Mouse (Mus musculus): Measurements from ENCODE around the gene Atg4c. TPM values are rescaled to one million over a fixed set of nuclear protein-coding genes. Genes with fewer than 3 reads are reported as not detected.
A peak's percentile ranks its signal among the peaks of the same experiment; 100 is the strongest.

Atg4c gene
- polyA plus RNA-seq, 1 experiment from 2014 or later, result 18.5 TPM

- peaks cover 8% of the 10 kb centered on the region; the same call in 1 of the 2 replicates for H3K36me3 ChIP-seq
- peaks cover 5% of the 10 kb centered on the region; the same call in 1 of the 2 replicates for H3K9me3 ChIP-seq
- no peak overlapping the region for H3K4me3 ChIP-seq
- H3K27ac ChIP-seq, result no peak overlapping the region
- no peaks in the 10 kb centered on the region for H3K27me3 ChIP-seq
- H3K4me1 ChIP-seq, result no peaks in the 10 kb centered on the region
- WGBS, result 64% methylated on average over 7 of the region's 7 CpGs
- H3K9ac ChIP-seq, result no peak overlapping the region
- no peak for ATAC-seq (ENCODE audit: low FRiP score, low read depth)
- H3K4me2 ChIP-seq (replicated peaks), result no peak overlapping the region
These were observed 80.2 kb downstream of the Atg4c start for GRCm38 (mm10) chr4:99273979-99274378.

GRCm38 (mm10) chr4:99278876-99279275 lies 85.1 kb downstream of the Atg4c start:
- Histone ChIP-seq H3K27me3 (no peaks in the 10 kb centered on the region), H3K36me3 (no peaks in the 10 kb centered on the region), H3K27ac (no peak overlapping the region), H3K4me3 (no peak overlapping the region), H3K4me2 (replicated peaks) (no peak overlapping the region), H3K4me1 (no peaks in the 10 kb centered on the region), H3K9ac (no peak overlapping the region), H3K9me3 (no peaks in the 10 kb centered on the region; the same call in 1 of the 2 replicates)
- no peak for ATAC-seq (ENCODE audit: low FRiP score, low read depth)
- 87% methylated on average over 7 of the region's 7 CpGs for WGBS

- 82% methylated on average over 7 of the region's 7 CpGs for WGBS
- Histone ChIP-seq H3K36me3 (no peaks in the 10 kb centered on the region), H3K4me3 (no peak overlapping the region), H3K4me1 (no peaks in the 10 kb centered on the region), H3K4me2 (replicated peaks) (no peak overlapping the region), H3K9me3 (no peaks in the 10 kb centered on the region), H3K27ac (no peak overlapping the region), H3K9ac (no peak overlapping the region), H3K27me3 (no peaks in the 10 kb centered on the region)
- ATAC-seq (ENCODE audit: low FRiP score, low read depth), result no peak
These were observed 88.0 kb downstream of the Atg4c start for GRCm38 (mm10) chr4:99281711-99282110.

GRCm38 (mm10) chr4:99289286-99289685 lies 95.6 kb downstream of the Atg4c start:
- Histone ChIP-seq H3K27ac (no peak overlapping the region), H3K9ac (no peak overlapping the region)
- 87% methylated on average over 10 of the region's 10 CpGs for WGBS

GRCm38 (mm10) chr4:99298676-99299075 lies 104.9 kb downstream of the Atg4c start:
- ATAC-seq (ENCODE audit: low FRiP score, low read depth), result no peak
- Histone ChIP-seq H3K27ac (no peak overlapping the region), H3K9me3 (0 out of 2 replicates have a peak, but pooled peaks cover 8% of the 10 kb centered on the region), H3K36me3 (no peaks in the 10 kb centered on the region), H3K4me2 (replicated peaks) (no peak overlapping the region), H3K4me1 (peaks cover 25% of the 10 kb centered on the region), H3K9ac (no peak overlapping the region), H3K4me3 (no peak overlapping the region), H3K27me3 (peaks cover 30% of the 10 kb centered on the region)
- 15% methylated on average over 4 of the region's 4 CpGs for WGBS

More at GRCm38 (mm10) chr4:99289286-99289685, 95.6 kb downstream of the Atg4c start:
- Histone ChIP-seq H3K9me3 (no peaks in the 10 kb centered on the region), H3K4me2 (replicated peaks) (no peak overlapping the region), H3K4me3 (no peak overlapping the region), H3K4me1 (peaks cover 1% of the 10 kb centered on the region; the same call in 1 of the 2 replicates), H3K27me3 (peaks cover 17% of the 10 kb centered on the region; the same call in 1 of the 2 replicates), H3K36me3 (no peaks in the 10 kb centered on the region)
- ATAC-seq (ENCODE audit: low FRiP score, low read depth), result no peak

- peak overlapping the region; percentile 22; the same call in 1 of the 2 replicates for H3K27ac ChIP-seq
- H3K4me2 ChIP-seq (replicated peaks), result no peak overlapping the region
- H3K4me1 ChIP-seq, result peaks cover 6% of the 10 kb centered on the region
- H3K36me3 ChIP-seq, result no peaks in the 10 kb centered on the region
- H3K9me3 ChIP-seq, result 0 out of 2 replicates have a peak, but pooled peaks cover 8% of the 10 kb centered on the region
- WGBS, result 83% methylated on average over 13 of the region's 13 CpGs
- H3K9ac ChIP-seq, result no peak overlapping the region
- ATAC-seq (ENCODE audit: low FRiP score, low read depth), result no peak; the same call in 1 of the 2 replicates
- no peak overlapping the region for H3K4me3 ChIP-seq
- H3K27me3 ChIP-seq, result peaks cover 17% of the 10 kb centered on the region; the same call in 1 of the 2 replicates
These were observed 111.1 kb downstream of the Atg4c start for GRCm38 (mm10) chr4:99304793-99305192.

Other genes starting within 250 kb of the Atg4c start
- gene Angptl3, start 163.0 kb upstream of the Atg4c start, polyA plus RNA-seq (2015; fragmentation: Nextera tagmentation; extraction: Ambion mirVana), result 1.5 and 2.2 TPM in 2 replicates
- gene Dock7, start 73.0 kb upstream of the Atg4c start, polyA plus RNA-seq (2015; fragmentation: Nextera tagmentation; extraction: Ambion mirVana), result 67.1 and 70.4 TPM in 2 replicates
- gene Gm12689, start 102.0 kb downstream of the Atg4c start, polyA plus RNA-seq (2015; fragmentation: Nextera tagmentation; extraction: Ambion mirVana), result 0.18 and 0.31 TPM in 2 replicates